In the genomic region with DNA sequence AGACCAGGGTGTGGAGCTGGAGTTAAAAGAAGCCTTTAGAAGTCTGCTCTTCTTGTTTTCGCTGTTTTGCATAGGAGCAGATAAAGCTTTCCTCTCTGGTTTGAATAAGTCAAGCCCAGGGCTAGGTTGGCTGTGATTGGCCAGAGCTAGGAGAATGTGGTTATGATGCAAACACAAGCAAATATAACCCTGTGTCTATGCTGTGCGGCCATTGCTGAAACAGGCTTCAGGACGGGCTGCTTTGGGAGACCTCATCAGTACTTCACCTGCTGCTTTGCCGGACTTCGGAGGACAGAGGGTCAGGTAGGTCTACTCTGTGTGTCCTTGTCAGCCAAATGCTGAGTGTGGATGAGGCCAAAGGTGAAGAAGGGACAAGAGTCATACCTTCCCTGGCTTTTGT, we compare ENCODE assay signal across 17 mouse cellular contexts. TPM values are rescaled to one million over a fixed set of nuclear protein-coding genes. Genes with fewer than 3 reads are reported as not detected.
DNase-seq lines count a peak whose midpoint lies in the region; ATAC-seq and TF ChIP-seq lines count a peak whose summit lies in the region.
"Had no signal": no experiment of that assay in that cellular context is flagged by ENCODE, and none has a peak within 500 bp of the region (broad histone marks: within the 10 kb centered on the region; RNA-seq: fewer than 3 reads in every experiment).

A gene (plus strand): TSS at position 181 of the 400 bp plus-strand sequence.

- no peak within 1 kb of the TSS for H3K4me3 ChIP-seq in intestine, embryonic 15.5 days (replicated peaks)
- no peak within 1 kb of the TSS for H3K4me3 ChIP-seq in intestine, postnatal 0 days (ENCODE audit: low read depth, low read length)
- no peak within 1 kb of the TSS for H3K4me3 ChIP-seq in midbrain, embryonic 15.5 days
- H3K4me3 ChIP-seq in midbrain, embryonic 14.5 days (replicated peaks; ENCODE audit: low read depth, low read length): no peak within 1 kb of the TSS
- no peak within 1 kb of the TSS for H3K4me3 ChIP-seq in intestine, embryonic 16.5 days (ENCODE audit: low read length)
- H3K4me3 ChIP-seq: heart, embryonic 13.5 days; layer of hippocampus, adult 2 months; midbrain, embryonic 12.5 days had no signal

- ATAC-seq in intestine, embryonic 15.5 days: 0 out of 2 replicates have a peak, but pooled peaks have one; percentile 36
- ATAC-seq in intestine, postnatal 0 days: no peak
- 0 out of 2 replicates have a peak, but pooled peaks have one; percentile 32 for ATAC-seq in midbrain, embryonic 15.5 days (replicated peaks)
- no peak for ATAC-seq in midbrain, embryonic 14.5 days (ENCODE audit: low FRiP score, low TSS enrichment)
- peak; percentile 15; the same call in 1 of the 2 replicates for ATAC-seq in intestine, embryonic 16.5 days
- ATAC-seq: CD4-positive, CD25-positive, alpha-beta regulatory T cell, adult 4 months had no signal

- DNase-seq in midbrain, embryonic 14.5 days: no peak
- DNase-seq in embryo, embryonic 10.5 days (ENCODE audit: low spot score): no peak
- no peak for DNase-seq in testis, postnatal 14 days (ENCODE audit: low spot score)
- DNase-seq: adrenal gland, adult 8-10 months; heart, adult 11 months; thymus, postnatal 25 days had no signal

- no peak within 1 kb of the TSS for H3K27ac ChIP-seq in intestine, embryonic 15.5 days
- no peak within 1 kb of the TSS for H3K27ac ChIP-seq in intestine, postnatal 0 days (ENCODE audit: low read depth, low read length)
- H3K27ac ChIP-seq in midbrain, embryonic 15.5 days: no peak within 1 kb of the TSS
- H3K27ac ChIP-seq in midbrain, embryonic 14.5 days (replicated peaks; ENCODE audit: low read depth, low read length): no peak within 1 kb of the TSS
- no peak within 1 kb of the TSS for H3K27ac ChIP-seq in intestine, embryonic 16.5 days (ENCODE audit: low read length)
- H3K27ac ChIP-seq: heart, embryonic 13.5 days; kidney, postnatal 0 days; layer of hippocampus, adult 2 months; macrophage; midbrain, embryonic 12.5 days had no signal

- H3K4me2 ChIP-seq in intestine, embryonic 15.5 days (replicated peaks): no peak within 1 kb of the TSS
- H3K4me2 ChIP-seq in intestine, postnatal 0 days (replicated peaks; ENCODE audit: low read depth): no peak within 1 kb of the TSS
- no peak within 1 kb of the TSS for H3K4me2 ChIP-seq in midbrain, embryonic 15.5 days
- no peak within 1 kb of the TSS for H3K4me2 ChIP-seq in midbrain, embryonic 14.5 days (ENCODE audit: low read length)
- no peak within 1 kb of the TSS for H3K4me2 ChIP-seq in intestine, embryonic 16.5 days (ENCODE audit: low read depth, low read length)
- H3K4me2 ChIP-seq: heart, embryonic 13.5 days; midbrain, embryonic 12.5 days had no signal

- no peaks in the 10 kb centered on the region for H3K27me3 ChIP-seq in intestine, embryonic 15.5 days (replicated peaks)
- no peaks in the 10 kb centered on the region for H3K27me3 ChIP-seq in intestine, postnatal 0 days (replicated peaks; ENCODE audit: control insufficient read depth, insufficient read depth, low read length)
- no peaks in the 10 kb centered on the region for H3K27me3 ChIP-seq in midbrain, embryonic 15.5 days (replicated peaks)
- no peaks in the 10 kb centered on the region for H3K27me3 ChIP-seq in midbrain, embryonic 14.5 days (ENCODE audit: control insufficient read depth, insufficient read depth, low read length)
- no peaks in the 10 kb centered on the region for H3K27me3 ChIP-seq in intestine, embryonic 16.5 days (replicated peaks; ENCODE audit: control insufficient read depth, insufficient read depth, low read length)
- H3K27me3 ChIP-seq: heart, embryonic 13.5 days; midbrain, embryonic 12.5 days had no signal

- no peaks in the 10 kb centered on the region for H3K4me1 ChIP-seq in intestine, embryonic 15.5 days (replicated peaks)
- no peaks in the 10 kb centered on the region for H3K4me1 ChIP-seq in intestine, postnatal 0 days (replicated peaks; ENCODE audit: control insufficient read depth, insufficient read depth, low read length)
- H3K4me1 ChIP-seq in midbrain, embryonic 15.5 days: no peaks in the 10 kb centered on the region
- no peaks in the 10 kb centered on the region for H3K4me1 ChIP-seq in midbrain, embryonic 14.5 days (ENCODE audit: control insufficient read depth, insufficient read depth, low read length)
- H3K4me1 ChIP-seq in intestine, embryonic 16.5 days (ENCODE audit: control insufficient read depth, insufficient read depth, low read length): peaks cover 7% of the 10 kb centered on the region
- H3K4me1 ChIP-seq: midbrain, embryonic 12.5 days had no signal

- H3K9me3 ChIP-seq in intestine, embryonic 15.5 days: no peaks in the 10 kb centered on the region
- no peaks in the 10 kb centered on the region for H3K9me3 ChIP-seq in intestine, postnatal 0 days (ENCODE audit: control insufficient read depth)
- H3K9me3 ChIP-seq in midbrain, embryonic 15.5 days: no peaks in the 10 kb centered on the region
- H3K9me3 ChIP-seq in midbrain, embryonic 14.5 days (ENCODE audit: control insufficient read depth, low read length): no peaks in the 10 kb centered on the region
- no peaks in the 10 kb centered on the region for H3K9me3 ChIP-seq in intestine, embryonic 16.5 days (ENCODE audit: control insufficient read depth, low read length)
- H3K9me3 ChIP-seq: heart, embryonic 13.5 days; midbrain, embryonic 12.5 days had no signal

- WGBS in intestine, embryonic 15.5 days: 86% methylated on average over 5 of the region's 5 CpGs
- 74% methylated on average over 5 of the region's 5 CpGs for WGBS in intestine, postnatal 0 days
- WGBS in midbrain, embryonic 15.5 days: 89% methylated on average over 5 of the region's 5 CpGs
- whole genome bisulfite sequencing in midbrain, embryonic 14.5 days: 87% methylated on average over 5 of the region's 5 CpGs
- WGBS in intestine, embryonic 16.5 days: 79% methylated on average over 5 of the region's 5 CpGs

- H3K36me3 ChIP-seq in intestine, embryonic 15.5 days: peaks cover 30% of the 10 kb centered on the region
- H3K36me3 ChIP-seq in intestine, postnatal 0 days (ENCODE audit: control insufficient read depth, insufficient read depth): peaks cover 32% of the 10 kb centered on the region
- peaks cover 24% of the 10 kb centered on the region for H3K36me3 ChIP-seq in midbrain, embryonic 15.5 days (replicated peaks)
- H3K36me3 ChIP-seq in midbrain, embryonic 14.5 days (ENCODE audit: control insufficient read depth, insufficient read depth, low read length): peaks cover 27% of the 10 kb centered on the region
- peaks cover 11% of the 10 kb centered on the region for H3K36me3 ChIP-seq in intestine, embryonic 16.5 days (ENCODE audit: control insufficient read depth, insufficient read depth, low read length)

- H3K9ac ChIP-seq in intestine, embryonic 15.5 days: no peak within 1 kb of the TSS
- H3K9ac ChIP-seq in intestine, postnatal 0 days (ENCODE audit: low read depth, low read length): no peak within 1 kb of the TSS
- H3K9ac ChIP-seq in midbrain, embryonic 15.5 days: no peak within 1 kb of the TSS
- no peak within 1 kb of the TSS for H3K9ac ChIP-seq in midbrain, embryonic 14.5 days (replicated peaks; ENCODE audit: low read length)
- no peak within 1 kb of the TSS for H3K9ac ChIP-seq in intestine, embryonic 16.5 days (ENCODE audit: low read depth, low read length)
- H3K9ac ChIP-seq: heart, embryonic 13.5 days; midbrain, embryonic 12.5 days had no signal

- no peak for TF ChIP-seq CTCF in intestine, postnatal 0 days (IDR thresholded peaks at IDR 0.05; ENCODE audit: low read depth)

RNA-seq across cellular contexts. Expression of the gene that starts here (rescaled TPM):
- 0.10 and 0.21 TPM in 2 replicates for polyA plus RNA-seq in intestine, embryonic 15.5 days (2015; fragmentation: Nextera tagmentation; extraction: Ambion mirVana)
- polyA plus RNA-seq in intestine, postnatal 0 days (2015; fragmentation: Nextera tagmentation; extraction: Ambion mirVana): 0.20 and 0.52 TPM in 2 replicates
- 2.2 and 3.2 TPM in 2 replicates for polyA plus RNA-seq in midbrain, embryonic 15.5 days (2015; fragmentation: Nextera tagmentation; extraction: Ambion mirVana)
- polyA plus RNA-seq in midbrain, embryonic 14.5 days (2014; fragmentation: Nextera tagmentation; extraction: Ambion mirVana): 1.9 and 2.1 TPM in 2 replicates
- polyA plus RNA-seq in intestine, embryonic 16.5 days (2015; fragmentation: Nextera tagmentation; extraction: Ambion mirVana): 0.21 and 0.28 TPM in 2 replicates
- polyA plus RNA-seq: liver, embryonic 16.5 days; macrophage had no signal

Comparison
In these comparisons a context has a peak if more than half of its experiments do, and no peak if none do; other contexts are left out.
1. Peak in ATAC-seq in intestine, embryonic 15.5 days; RNA of the gene not detected or under 1 TPM.
2. Peak in ATAC-seq in intestine, embryonic 16.5 days; RNA of the gene not detected or under 1 TPM.